Mouse (Mus musculus) adrenal gland (tissue): ENCODE data around the gene Il1r1.

Experiments
- intact Hi-C: fragments of 180-260 bp; cut with DNase I; formaldehyde crosslinking; loops from one replicate; pipeline ENCODE4 v1.15.1; 2025
- long read RNA-seq, 2 experiments: library from polyadenylated mRNA; unstranded; transcript quantifications; one replicate each; pipeline ENCODE4 v2.0.0; 2020; ENCODE audit warnings: borderline replicate concordance in 1 of 2; ENCODE audit not compliant: insufficient replicate concordance in 1 of 2

Gene Il1r1
- long read RNA-seq, experiment 1, partial matches to known transcripts = 0 of 1 reads
- long read RNA-seq, experiment 1, other reads (novel, unspliced or antisense) = 1 of 1 reads
- long read RNA-seq, experiment 2 = 0 reads

GRCm38 (mm10) chr1:40224539-40225284, at the start of gene Il1r1:
Gene Il1r1 (plus strand): TSS chr1:40225080.
- intact Hi-C loops = loop anchor here (5.0 kb wide), 2 partner anchors 58 to 107 kb away; no protein-coding TSS in a partner anchor

GRCm38 (mm10) chr1:40175123-40175522, 49.8 kb upstream of the Il1r1 start:
- intact Hi-C loops = no loop called here

- intact Hi-C loops = no loop called here
These were observed 49.1 kb upstream of the Il1r1 start for GRCm38 (mm10) chr1:40175797-40176196.

GRCm38 (mm10) chr1:40179031-40179430, 45.8 kb upstream of the Il1r1 start:
- intact Hi-C loops = no loop called here

- intact Hi-C loops = no loop called here
These were observed 45.4 kb upstream of the Il1r1 start for GRCm38 (mm10) chr1:40179493-40179892.

- intact Hi-C loops = no loop called here
These were observed 44.0 kb upstream of the Il1r1 start for GRCm38 (mm10) chr1:40180861-40181260.

- intact Hi-C loops = no loop called here
These were observed 43.2 kb upstream of the Il1r1 start for GRCm38 (mm10) chr1:40181716-40182115.

- intact Hi-C loops = no loop called here
These were observed 41.5 kb upstream of the Il1r1 start for GRCm38 (mm10) chr1:40183410-40183809.

- intact Hi-C loops = no loop called here
These were observed 36.9 kb upstream of the Il1r1 start for GRCm38 (mm10) chr1:40187961-40188360.

- intact Hi-C loops = no loop called here
These were observed 34.9 kb upstream of the Il1r1 start for GRCm38 (mm10) chr1:40190025-40190424.

- intact Hi-C loops = no loop called here
These were observed 34.0 kb upstream of the Il1r1 start for GRCm38 (mm10) chr1:40190837-40191236.

GRCm38 (mm10) chr1:40194279-40194678, 30.6 kb upstream of the Il1r1 start:
- intact Hi-C loops = no loop called here

- intact Hi-C loops = no loop called here
These were observed 11.3 kb upstream of the Il1r1 start for GRCm38 (mm10) chr1:40213337-40214159.

GRCm38 (mm10) chr1:40217521-40217920, 7.4 kb upstream of the Il1r1 start:
- intact Hi-C loops = no loop called here

GRCm38 (mm10) chr1:40218603-40219002, 6.3 kb upstream of the Il1r1 start:
- intact Hi-C loops = no loop called here

- intact Hi-C loops = loop anchor here (5.0 kb wide), 2 partner anchors 62 to 103 kb away; no protein-coding TSS in a partner anchor
These were observed 4.3 kb upstream of the Il1r1 start for GRCm38 (mm10) chr1:40220549-40220948.

GRCm38 (mm10) chr1:40221864-40222263, 3.0 kb upstream of the Il1r1 start:
- intact Hi-C loops = loop anchor here (5.0 kb wide), 2 partner anchors 60 to 105 kb away; no protein-coding TSS in a partner anchor

GRCm38 (mm10) chr1:40222680-40223079, 2.2 kb upstream of the Il1r1 start:
- intact Hi-C loops = loop anchor here (5.0 kb wide), 2 partner anchors 60 to 105 kb away; no protein-coding TSS in a partner anchor

- intact Hi-C loops = loop anchor here (5.0 kb wide), 2 partner anchors 59 to 106 kb away; no protein-coding TSS in a partner anchor
These were observed 1.3 kb upstream of the Il1r1 start for GRCm38 (mm10) chr1:40223591-40223990.

GRCm38 (mm10) chr1:40225580-40225979, 700 bp downstream of the Il1r1 start:
- intact Hi-C loops = no loop called here

- intact Hi-C loops = no loop called here
These were observed 4.2 kb downstream of the Il1r1 start for GRCm38 (mm10) chr1:40229033-40229432.

GRCm38 (mm10) chr1:40229771-40230280, 4.9 kb downstream of the Il1r1 start:
- intact Hi-C loops = no loop called here
